Mouse (Mus musculus) left cerebral cortex, adult 18-20 months (tissue): ENCODE data around the gene Rbks. TPM values are rescaled to one million over a fixed set of nuclear protein-coding genes. Genes with fewer than 3 reads are reported as not detected.

Experiments used
- DNase-seq, 2 experiments: peaks; one replicate each; pipeline ENCODE4 v3.0.0; 2021 to 2022; ENCODE audit warnings: low spot score in 2 of 2, mixed read lengths in 1 of 2
- total RNA-seq, 2 experiments: library from RNA; stranded (reverse); gene quantifications; 2 replicates each; pipeline ENCODE4 v1.2.3; 2021

Gene Rbks
- total RNA-seq, 2 experiments from 2014 or later: 3.3 to 4.5 TPM

- no peak for DNase-seq
Observed at GRCm38 (mm10) chr5:31627562-31628526, 69.6 kb downstream of the Rbks start.

- DNase-seq: no peak
Observed at GRCm38 (mm10) chr5:31627117-31627516, 70.3 kb downstream of the Rbks start.

GRCm38 (mm10) chr5:31620326-31620725 is 77.1 kb downstream of the Rbks start:
- no peak for DNase-seq

GRCm38 (mm10) chr5:31614339-31615025 is 82.9 kb downstream of the Rbks start:
- DNase-seq: no peak

GRCm38 (mm10) chr5:31613852-31614286 is 83.6 kb downstream of the Rbks start:
- peak; percentile 77 to 85 for DNase-seq

GRCm38 (mm10) chr5:31611186-31611585 is 86.2 kb downstream of the Rbks start:
- DNase-seq: no peak

GRCm38 (mm10) chr5:31610376-31611086 is 86.9 kb downstream of the Rbks start:
- no peak for DNase-seq

- DNase-seq: no peak
Observed at GRCm38 (mm10) chr5:31606151-31606550, 91.3 kb downstream of the Rbks start.

GRCm38 (mm10) chr5:31603766-31604165 is 93.7 kb downstream of the Rbks start:
- DNase-seq: no peak

GRCm38 (mm10) chr5:31602377-31602776 is 95.0 kb downstream of the Rbks start:
- DNase-seq: peak; percentile 48 to 70

- DNase-seq: no peak
Observed at GRCm38 (mm10) chr5:31601162-31601722, 96.2 kb downstream of the Rbks start.

- no peak for DNase-seq
Observed at GRCm38 (mm10) chr5:31599161-31599560, 98.3 kb downstream of the Rbks start.

GRCm38 (mm10) chr5:31598579-31598978 is 98.8 kb downstream of the Rbks start:
- peak in 1 of 2 experiments; percentile 41 for DNase-seq

GRCm38 (mm10) chr5:31598121-31598520 is 99.3 kb downstream of the Rbks start:
- DNase-seq: no peak

GRCm38 (mm10) chr5:31597430-31597944 is 99.9 kb downstream of the Rbks start:
- DNase-seq: no peak

GRCm38 (mm10) chr5:31596481-31597429 is 100.7 kb downstream of the Rbks start, which contains the start of gene Mrpl33:
Gene Mrpl33, plus strand, starts transcription at chr5:31596935.
- DNase-seq: peak; percentile 53 to 57

GRCm38 (mm10) chr5:31595868-31596267 is 101.6 kb downstream of the Rbks start:
- DNase-seq: no peak

GRCm38 (mm10) chr5:31591122-31591521 is 106.3 kb downstream of the Rbks start:
- DNase-seq: no peak

- peak in 1 of 2 experiments; percentile 46 for DNase-seq
Observed at GRCm38 (mm10) chr5:31589711-31590319, 107.6 kb downstream of the Rbks start.
